Mouse (Mus musculus): ENCODE measurements around the gene Ano10.
A peak's percentile ranks its signal among the peaks of the same experiment; 100 is the strongest.

The Ano10 gene

DNA sequence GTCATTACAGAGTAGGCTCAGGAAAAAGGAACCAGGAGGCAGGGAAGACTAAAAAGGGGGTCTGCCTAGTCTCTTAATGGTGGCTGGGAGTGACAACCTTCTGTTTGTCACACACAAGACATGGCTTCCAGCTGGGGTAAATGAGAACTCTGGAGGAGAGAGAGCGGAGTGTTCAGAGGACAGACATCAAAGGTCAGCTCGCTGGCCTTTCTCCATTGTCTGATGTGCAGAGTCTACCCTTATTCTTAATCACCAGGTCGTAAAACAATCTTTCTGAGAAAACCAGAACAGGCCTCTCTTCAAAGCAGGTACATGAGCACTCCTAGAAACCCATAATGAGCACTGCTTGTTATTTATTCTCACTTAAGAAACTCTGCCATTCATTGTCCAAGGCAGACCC lies 5.8 kb downstream of the Ano10 start:
- no peak for DNase-seq

DNA sequence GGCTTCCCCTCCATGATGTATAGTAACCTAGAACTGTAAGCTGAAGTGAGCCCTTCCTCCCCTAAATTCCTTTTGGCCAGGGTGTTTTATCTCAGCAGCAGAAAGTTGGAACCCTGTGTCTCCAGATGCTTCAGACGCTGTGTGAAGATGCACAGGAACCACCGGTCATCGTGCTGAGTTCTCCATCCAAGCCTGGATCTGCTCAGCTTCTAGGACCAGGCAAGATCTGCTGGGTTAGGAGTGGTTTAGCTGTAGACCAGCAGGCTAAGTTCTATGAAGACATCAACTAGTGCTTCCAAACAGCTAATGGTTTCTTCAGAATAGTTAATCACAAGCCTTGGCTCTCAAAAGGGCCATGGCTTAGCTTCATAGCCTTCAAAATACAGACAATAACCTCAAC lies 6.7 kb downstream of the Ano10 start:
- no peak for DNase-seq

DNA sequence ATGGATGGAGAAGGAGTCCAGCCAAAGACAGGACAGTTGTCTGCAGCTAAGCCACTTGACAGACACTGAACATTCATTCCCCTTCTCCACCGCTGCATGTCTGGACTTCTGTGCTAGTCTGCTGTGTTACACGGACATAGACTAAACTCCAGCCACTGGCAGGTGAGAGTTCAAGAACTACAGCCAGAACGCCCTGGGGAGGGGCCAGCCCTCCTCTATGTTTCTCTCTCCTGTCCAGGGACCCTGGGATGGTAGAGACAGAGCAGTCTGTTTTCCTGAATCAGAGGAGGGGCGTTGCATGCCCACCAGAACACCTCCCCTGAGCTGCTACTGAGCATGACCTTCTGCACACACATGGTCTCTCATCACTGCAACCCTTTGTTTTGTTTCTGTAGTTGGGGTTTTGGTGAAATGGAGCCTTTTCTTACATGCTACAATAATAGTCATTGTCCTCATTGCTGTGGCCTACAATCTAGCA lies 8.4 kb downstream of the Ano10 start:
- no peak for DNase-seq

DNA sequence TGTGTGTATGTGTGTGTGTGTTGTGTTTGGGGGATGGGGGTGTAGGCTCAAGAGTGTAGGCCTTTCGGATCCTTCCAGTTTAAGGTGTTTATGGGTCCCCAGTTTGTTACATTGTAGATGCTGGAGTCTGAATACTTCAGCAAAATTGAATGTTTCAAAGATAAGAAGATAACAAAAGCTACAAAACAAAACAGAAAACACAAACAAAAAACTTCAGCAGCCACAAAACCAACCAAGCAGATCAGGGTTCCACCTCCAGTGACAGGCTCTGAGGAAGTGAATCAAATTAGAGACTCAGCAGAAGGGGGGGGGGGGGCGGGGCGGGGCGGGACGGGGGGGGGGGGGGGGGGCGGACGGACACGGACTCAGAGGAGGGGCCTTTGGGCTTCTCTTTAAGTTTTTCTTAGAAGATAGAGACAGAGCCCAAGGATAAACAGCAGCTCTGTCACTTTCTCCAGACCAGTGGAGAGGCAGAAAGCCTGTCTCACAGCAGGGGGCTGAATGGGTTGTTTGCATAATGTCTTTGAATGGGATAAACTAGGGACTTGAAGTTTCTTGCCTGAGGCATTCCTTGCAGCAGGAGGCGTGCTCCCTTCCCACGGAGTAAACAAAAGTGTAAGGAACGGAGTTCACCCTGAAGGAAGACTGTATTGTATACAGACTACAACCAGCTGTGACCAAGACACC lies 8.9 kb downstream of the Ano10 start:
- no peak for DNase-seq

DNA sequence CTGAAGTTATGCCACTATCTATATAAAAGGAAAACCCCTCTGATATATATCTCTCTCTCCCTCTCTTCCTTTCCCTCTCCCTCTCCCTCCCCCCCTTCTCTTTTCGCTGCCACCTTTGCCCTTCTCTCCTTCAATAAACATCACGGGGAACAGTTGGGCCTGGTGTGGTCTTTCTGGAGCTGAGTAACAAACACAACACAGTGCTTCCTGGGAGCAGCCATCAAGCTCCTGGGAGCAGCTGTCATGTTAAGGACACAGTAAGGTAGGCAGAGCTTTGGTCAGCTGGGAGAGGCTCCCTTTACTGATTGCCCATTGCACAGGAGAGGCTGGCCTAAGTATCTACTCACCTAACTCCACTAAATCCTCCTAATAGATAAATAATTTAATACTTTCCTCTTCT lies 9.5 kb downstream of the Ano10 start:
- no peak for DNase-seq

DNA sequence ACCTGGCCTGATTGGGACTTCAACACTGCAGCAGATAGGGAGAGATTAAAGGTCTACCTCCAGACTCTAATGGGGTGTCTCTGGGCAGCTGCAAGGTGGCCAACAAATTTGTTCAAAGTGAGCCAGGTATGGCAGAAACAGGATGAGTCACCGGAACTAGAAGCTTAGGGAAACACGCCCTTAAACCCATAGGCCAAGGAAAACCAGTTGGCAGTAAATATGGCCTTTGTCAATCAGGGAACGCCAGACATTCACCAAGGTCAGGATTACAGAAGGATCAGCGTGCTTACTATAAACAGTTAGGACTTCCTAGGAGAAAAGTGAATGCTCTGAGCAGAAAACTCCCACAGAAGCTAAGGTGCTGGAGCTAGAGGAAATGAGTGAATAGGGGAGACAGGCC lies 13.2 kb downstream of the Ano10 start:
- no peak for DNase-seq

DNA sequence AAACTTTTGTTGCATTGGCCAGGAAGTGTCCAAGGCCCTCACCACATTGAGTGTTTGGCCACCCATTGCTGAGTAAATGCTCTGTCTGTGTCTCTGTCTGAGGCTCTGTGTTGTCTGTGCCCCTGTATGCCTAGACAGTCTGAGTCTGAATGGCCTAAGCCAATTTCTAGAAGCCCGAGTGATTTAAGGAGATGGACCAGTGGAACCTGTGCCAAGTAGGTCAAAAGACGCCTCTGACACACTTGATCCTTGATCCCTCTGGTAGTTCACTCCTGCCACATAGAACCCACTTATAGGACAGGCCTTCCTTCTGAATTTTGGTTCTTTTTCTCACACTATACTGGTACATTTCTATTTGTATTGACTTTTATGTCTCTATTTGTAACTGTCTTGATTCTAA lies 17.6 kb downstream of the Ano10 start:
- no peak for DNase-seq

DNA sequence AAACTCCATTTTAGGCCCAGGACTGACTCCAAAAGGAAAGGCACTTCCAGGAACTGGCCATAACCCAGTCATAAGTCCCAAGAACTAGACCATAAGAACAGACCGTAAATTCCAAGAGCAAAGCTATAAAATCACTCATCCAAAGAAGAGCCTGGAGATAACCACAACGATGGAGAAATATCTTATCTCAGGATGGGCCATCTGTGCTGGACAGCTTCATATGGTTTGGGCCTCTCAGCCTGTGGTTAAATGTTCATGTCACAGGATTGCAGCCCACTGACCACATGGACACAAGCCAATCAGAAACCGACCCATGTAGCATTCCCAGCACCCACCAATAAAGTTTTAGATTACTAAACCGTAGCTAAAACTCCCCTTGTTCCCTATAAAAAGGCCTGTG lies 18.1 kb downstream of the Ano10 start:
- DNase-seq: no peak

DNA sequence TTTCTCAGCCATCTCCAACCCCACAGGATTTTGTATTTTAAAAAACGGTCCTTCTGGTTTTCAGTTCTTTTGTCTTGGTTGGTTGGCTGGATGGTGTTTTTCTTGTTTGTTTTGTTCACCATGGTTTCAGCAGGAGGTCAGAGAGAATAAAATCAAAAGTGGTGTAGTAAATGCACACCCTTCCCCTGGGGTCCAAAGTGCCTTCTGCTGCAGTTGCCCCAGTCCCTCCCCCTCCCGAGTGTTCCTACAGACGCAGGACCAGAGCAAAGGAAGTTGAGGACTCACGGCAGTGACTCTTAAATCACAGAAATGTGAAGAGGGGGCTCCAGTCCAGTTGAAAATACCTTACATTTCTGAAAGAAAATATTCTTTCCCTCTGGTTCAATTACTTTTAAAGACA lies 19.9 kb downstream of the Ano10 start:
- DNase-seq: no peak

DNA sequence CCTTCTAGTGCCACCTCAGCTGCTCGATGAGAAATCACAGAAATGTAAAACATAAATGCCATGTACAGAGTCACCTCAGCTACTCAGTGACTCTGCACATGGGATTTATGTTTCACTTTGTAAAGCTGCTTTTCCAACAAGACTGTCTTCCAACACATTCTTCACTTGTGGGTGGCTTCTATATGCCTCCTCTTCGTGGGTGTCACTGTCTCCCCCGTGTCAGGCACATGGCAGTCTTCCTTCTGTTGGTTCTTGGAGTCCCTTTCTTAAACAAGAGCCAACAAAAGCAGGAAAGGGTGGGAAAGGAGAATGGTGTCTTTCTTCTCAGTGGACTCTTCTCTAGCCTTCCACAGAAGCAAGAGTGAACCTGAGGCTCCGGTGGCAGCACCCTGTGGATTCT lies 20.3 kb downstream of the Ano10 start:
- peak; percentile 38 for DNase-seq

DNA sequence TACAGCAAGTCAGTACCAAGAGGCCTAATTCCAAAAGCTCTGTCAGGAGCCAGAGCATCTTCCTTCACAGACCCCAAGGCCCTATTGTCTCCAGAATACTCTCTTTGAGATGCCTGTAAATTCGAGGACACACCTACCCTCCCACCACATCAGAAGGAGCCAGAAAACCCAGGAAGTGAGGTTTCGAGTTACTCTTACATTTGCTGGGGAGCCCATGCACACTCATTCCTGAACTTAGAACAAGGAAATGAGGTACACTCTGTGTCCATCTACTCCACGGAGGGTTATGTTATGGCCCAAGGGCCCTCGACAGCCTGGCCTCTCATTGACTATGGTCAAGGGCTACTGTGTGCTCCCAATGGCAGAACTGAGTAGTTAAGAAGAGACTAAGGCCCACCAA lies 22.4 kb downstream of the Ano10 start:
- DNase-seq: no peak

DNA sequence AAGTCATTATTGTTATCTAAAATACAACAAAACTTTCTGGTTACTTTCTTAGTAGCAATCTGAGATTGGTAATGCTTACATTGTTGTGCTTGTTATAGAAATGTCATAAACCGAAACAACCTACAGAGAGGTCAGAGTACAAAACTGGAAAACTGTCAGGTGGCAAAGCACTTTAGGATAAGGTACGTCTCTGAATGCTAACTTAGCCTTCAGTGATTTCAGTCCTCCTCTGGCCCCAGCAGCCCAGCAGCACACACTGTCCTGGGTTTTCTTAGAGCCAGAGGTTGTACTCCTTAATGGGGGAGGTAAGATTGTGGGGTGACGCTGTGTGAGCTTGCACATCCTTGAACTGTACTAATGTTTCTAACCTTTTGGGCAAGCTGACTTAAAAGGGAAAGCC lies 22.9 kb downstream of the Ano10 start:
- DNase-seq: no peak

DNA sequence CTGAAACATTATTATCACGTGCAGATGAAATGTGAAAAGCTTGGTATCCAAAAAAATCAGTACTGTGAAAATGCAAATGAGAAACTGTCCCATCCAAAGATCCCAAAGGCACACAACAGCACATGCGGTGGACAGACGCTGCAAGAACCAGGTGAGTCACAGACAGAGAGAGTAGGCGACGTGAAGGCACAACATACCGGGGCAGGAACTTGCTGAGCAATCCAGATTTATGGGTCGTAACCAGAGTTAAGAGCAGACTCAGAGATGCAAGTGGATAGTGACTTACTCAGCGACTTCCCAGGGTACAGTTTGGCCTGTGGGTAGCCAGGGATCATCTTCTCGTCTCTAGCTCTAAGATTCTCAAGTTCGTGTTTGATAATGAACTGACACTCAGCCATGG lies 23.3 kb downstream of the Ano10 start:
- no peak for DNase-seq

DNA sequence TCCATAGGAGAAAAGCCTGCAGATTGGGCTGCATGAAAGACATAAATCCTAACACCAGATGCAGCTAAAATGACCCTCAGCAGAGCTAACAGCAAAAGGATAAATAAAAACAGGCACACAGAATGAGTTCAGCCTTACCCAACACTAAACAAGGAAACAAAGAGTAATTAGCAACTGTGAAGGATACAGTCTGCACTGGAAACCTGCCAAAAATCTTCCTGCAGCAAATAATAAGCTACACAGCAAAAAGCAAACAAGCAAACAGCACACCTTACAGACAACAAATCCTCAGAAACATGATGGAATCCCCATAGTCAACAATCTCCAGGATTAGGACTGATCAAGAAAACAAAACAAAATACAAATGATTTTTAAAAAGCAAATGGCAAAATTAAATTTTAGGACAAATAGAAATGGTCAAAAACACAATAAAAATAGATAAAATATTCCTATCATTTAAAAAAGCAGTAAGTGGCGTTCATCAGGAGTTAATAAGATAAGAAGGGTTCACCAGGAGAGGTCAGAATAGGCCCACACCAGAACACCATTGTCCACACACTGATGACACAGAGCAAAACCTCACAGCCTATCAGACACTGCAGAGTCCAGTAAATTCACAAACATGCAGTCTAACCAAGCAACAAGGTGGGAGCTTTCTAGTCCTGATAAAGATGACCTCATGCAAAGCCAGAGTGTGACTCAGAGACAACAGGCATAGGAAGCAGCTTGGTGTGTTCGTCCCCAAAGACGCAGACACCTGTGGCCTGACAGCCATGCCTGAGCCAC lies 24.8 kb downstream of the Ano10 start:
- DNase-seq: no peak

DNA sequence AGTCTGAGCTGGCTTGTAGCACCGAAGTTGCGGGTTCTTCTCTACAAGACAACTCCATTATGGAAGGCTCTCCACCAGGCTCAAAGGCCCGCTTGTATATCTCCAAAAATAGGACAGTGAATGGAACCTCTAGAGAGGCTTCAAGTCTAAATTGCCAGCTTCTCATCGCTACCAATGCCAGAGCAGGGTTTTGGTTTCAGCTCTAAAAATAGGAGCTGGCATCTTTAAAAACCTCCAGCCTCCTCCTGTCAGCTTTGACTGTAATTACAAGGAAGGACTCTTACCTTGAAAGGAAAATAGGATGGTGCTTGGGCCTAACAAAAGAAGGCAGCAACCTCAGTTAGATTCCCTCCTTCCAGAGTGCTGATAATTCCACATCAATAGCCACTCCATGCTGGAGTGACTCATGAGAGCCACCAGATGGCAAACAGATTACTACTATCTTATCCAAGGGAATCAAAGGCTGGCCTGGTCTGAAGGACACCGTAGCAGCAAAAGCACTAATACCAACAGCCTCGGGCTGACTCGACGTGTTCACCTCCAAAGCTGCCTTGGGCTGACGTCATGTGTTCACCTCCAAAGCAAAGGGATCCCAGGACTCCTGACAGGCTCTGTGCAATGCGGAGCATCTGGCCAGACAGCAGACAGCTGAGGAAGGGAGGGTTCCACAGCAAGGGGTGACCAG lies 28.6 kb downstream of the Ano10 start:
- no peak for DNase-seq

DNA sequence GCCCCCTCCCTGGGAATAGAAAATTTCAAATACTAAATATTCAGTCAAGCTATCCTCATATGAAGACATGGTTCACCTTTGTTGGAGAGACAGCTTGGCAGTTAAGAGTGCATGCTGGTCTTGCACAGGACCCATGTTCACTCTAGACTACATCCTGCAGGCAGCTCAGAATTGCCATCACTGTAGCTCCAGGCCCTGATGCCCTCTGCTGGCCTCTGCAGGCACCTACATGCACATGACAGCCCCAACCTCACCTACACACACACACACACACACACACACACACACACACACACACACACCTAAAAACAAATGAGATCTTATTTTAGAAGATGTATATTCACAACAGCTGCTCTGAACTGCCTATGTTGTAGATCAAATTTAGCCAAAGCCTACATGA lies 31.1 kb downstream of the Ano10 start:
- no peak for DNase-seq

DNA sequence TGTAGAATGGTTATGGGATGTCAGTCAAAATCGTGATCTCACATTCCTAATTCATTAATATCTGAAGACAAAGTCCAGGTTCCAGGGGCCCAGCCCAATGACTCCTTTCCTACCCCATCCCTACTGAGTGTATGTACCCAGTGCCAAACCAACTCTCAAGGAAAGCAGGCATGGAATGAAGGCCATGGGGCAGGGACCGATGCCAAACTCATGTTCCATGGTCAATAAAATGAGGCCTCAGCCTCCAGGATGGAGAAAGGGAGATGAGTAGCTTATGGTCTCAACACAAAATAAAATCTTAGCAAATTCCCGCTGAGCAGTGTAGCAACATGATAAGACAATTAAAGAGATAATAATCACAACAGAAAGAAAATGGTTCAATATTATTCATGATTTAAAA lies 39.8 kb downstream of the Ano10 start:
- DNase-seq: no peak

DNA sequence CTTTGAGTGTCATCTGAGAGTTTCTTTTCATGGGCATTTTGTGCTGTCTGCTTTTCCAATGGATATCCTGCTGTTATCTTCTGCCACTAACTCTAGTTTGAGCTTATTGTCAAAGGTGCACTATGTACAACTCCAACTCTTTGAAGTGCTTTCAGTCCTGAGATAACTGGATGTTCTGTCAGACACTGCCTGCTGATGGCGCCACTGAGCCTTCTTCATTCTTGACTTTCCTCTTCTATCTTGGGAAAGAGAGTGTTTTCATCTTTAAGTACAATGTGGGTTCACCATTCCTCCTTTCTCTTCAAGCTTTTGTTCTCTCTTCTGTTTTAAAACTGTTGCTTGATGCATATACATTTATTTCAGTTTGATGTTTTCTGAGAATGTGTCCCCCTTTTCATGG lies 42.1 kb downstream of the Ano10 start:
- DNase-seq: no peak

DNA sequence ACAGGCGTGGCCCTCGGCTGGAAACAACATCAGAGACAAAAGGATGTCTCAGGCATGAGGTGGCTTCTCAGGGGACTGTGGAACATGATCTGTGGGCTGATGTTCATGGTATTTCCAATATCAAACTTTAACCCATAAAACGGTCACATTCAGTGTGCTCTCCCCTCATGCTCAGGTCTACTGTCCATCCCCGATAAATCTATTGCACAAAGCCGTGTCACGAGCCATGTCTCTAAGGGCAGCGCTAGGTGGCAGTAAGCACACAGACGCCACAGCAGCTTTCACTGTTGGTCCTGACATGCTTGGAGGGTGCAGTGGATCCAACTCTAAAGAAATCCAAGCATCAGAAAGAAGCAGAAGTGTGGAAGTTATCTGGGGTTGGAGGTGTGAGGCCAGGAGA lies 46.1 kb downstream of the Ano10 start:
- DNase-seq: no peak

DNA sequence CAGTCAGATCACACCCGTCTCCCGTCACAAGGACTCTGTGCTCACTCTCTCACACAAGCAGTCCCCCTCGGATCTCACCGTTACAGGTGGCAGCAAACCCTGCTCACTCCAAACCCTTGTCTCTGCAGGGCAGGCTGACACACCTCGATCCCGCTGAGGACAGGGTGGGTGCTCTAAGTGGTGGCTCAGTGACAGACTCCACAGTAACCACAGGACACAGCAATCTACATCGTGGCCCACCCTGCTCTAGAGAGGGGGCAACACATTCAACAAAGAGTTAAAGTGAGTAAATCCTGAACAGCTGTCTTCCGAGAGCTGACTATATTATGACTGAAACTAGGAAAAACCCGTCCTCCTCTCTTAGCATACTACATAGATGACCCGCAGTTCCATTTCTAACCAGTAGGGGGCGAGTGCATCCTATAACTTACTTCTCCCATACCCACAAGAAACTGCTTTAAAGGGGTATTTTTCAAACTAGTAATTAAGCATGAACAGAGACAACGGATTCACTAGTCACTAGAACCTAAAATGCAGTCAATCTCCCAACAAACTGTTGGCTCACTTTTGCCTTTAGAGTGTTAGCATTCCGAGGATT lies 46.7 kb downstream of the Ano10 start:
- peak; percentile 57 for DNase-seq

DNA sequence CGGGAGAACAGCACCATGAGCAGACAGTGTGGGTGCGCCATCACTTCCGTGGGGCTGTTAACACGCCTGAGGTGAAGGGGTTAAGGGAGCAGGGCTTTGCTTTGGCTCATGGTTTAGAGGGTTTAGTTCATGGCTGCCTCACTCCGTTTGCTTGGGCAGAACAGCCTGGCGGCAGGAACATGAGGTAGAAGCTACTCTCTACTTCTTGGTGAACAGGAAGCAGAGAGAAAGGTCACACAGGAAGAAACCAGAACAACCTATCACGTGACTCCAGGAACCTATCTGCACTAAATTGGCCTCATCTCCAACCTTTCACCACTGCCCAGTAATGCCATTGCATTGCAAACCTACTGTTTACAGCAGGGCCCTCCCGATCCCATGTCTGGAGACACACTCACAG lies 48.3 kb downstream of the Ano10 start:
- DNase-seq: no peak

DNA sequence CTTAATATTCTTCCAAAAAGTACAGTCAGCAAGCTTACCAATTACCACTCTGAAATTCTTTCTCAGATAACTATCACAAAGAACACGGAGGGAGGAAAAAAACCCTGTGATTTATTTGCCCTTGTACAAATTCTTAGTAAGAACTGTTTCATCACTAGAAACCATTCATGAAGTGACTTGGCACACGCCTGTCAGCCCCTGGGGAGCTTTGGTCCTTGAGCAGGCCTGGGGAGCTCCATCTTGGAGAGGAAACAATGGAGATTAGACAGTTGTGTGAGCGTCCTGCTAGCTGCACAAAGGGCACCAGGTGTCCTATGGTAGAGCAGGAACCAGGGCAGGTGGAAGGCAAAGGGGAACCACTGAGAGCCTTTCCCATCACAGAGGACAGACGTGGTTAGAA lies 48.8 kb downstream of the Ano10 start:
- DNase-seq: no peak

DNA sequence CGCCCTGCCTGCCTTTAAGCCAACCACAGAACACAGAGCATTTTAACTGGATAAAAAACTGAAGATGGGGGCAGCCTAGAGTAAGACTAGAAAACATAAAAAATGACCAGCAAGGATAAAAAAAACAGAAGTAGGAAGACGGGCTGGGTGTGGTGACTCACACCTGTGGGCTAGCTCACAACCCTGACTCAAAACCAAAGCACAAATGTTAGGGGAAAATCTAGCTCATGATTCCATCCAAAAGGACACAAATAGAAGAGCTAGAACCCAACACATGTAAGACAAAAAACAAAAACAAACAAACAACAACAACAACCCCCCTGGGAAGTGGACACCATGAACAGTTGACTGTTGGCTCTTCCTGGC lies 49.4 kb downstream of the Ano10 start:
- no peak for DNase-seq
